Mouse (Mus musculus): ENCODE measurements around the gene Rnf151. TPM values are rescaled to one million over a fixed set of nuclear protein-coding genes. Genes with fewer than 3 reads are reported as not detected.
"Not testable (repeated sequence)": the region's sequence is repeated elsewhere in the genome, so short reads cannot be mapped to it uniquely, and the experiment has no call there.

Rnf151 gene
- total RNA-seq, 2 experiments from 2014 or later = not detected

DNA sequence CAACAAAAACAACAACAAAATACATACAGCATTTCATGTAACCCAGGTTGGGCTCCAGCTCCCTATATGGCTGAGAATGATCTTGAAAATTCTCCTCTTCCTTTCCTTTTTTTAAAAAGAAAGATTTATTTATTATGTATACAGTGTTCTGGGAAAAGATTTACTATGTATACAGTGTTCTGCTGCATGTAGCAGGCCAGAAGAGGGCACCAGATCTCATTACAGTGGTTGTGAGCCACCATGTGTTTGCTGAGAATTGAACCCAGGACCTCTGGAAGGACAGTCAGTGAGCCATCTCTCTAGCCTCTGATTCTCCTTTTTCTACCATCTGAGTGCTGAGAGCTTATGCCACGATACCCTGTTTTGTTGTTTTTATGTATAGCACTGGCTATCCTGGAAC lies 16.6 kb upstream of the Rnf151 start:
- intact Hi-C loops (cut with DNase I) = no loop called here

DNA sequence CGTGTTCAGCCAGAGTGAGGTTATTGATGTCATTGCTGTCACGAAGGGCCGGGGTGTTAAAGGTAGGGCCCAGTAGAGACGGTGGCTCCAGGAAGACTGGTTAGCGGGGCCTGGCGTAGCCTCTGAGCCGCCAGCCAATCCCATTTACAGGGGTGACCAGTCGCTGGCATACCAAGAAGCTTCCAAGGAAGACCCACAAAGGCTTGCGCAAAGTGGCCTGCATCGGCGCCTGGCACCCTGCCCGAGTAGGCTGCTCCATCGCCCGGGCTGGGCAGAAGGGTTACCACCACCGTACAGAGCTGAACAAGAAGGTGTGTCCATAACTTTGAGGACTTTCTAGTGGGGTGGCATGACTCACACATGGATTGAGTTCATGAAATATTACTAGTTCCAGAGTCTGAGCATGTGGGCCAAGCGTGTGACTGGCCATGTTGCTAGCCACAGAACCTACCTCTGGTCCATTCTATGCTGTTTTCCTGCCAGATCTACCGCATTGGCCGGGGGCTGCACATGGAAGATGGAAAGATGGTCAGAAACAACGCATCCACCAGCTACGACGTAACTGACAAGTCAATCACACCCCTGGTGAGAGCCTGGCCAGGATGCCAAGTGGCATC lies 15.7 kb upstream of the Rnf151 start:
- no peak for DNase-seq (ENCODE audit: low spot score in 2 of 2)
- intact Hi-C loops (cut with DNase I) = no loop called here

More for the DNA sequence above, 16.6 kb upstream of the Rnf151 start:
- no peak for DNase-seq (ENCODE audit: low spot score in 2 of 2)

DNA sequence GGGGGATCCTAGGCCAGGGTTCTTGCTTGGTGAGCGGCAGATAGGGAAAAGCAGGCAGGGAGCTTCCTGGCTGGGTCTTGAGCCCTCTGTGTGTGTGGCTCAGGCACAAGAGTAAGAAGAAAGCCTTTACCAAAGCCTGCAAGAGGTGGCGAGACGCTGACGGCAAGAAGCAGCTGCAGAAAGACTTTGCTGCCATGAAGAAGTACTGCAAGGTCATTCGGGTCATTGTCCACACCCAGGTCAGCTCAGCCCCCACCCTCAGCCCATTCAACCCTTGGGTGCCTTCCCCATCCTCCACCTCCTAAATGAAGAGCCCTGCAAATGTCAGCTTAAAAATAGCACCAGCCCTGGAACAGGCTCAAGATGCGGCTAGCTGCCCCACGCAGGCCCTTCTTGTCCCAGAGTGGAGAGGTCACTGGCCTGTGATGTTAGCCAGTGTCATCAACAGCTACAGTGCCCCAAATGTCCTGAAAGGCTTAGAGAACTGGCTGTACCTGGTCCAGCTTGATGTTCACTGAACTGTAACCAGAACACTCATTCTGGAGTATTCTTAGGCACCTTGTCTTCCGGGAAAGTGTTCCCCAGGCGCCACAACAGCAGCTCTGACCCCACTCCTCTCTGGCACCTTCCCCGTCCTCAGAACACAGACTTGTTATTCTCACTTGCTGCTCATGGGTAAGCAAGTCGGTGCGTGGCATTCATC lies 14.5 kb upstream of the Rnf151 start:
- intact Hi-C loops (cut with DNase I) = no loop called here
- no peak for DNase-seq (ENCODE audit: low spot score in 2 of 2)

DNA sequence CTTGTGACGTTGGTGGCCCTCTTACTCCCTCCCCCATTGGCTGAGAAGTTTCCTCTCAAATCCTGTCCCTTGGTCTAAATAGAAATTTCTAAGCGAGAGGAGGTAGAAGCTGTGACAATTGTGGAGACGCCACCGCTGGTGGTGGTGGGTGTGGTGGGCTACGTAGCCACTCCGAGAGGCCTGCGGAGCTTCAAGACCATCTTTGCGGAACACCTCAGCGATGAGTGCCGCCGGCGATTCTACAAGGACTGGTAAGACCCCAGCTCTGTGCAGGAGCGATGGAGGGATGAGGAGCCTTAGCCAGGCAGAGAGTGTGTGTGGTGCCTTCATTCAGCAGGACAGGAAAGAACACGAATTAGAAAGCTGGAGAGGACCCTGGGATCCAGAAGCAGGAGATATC lies 12.9 kb upstream of the Rnf151 start:
- no peak for DNase-seq (ENCODE audit: low spot score in 2 of 2)
- intact Hi-C loops (cut with DNase I) = no loop called here

DNA sequence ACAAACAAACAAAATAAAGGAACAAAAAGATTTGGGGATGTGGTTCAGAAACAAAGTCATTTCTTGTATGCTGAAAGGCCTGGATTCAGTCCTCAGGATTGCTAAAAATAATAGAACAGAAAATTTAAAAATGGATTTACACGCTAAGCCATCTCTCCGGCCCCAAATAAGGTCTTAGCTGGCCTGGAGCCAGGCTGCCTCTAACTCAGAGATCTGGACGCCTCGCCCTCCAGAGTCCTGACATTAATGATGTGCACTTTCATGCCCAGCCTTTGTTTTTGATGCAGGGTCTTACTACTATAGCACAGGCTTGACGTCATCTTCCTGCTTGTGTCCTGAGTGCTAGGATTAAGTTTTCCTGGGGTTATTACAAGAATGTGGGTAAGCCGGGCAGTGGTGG lies 11.2 kb upstream of the Rnf151 start:
- intact Hi-C loops (cut with DNase I) = no loop called here
- DNase-seq (ENCODE audit: low spot score in 2 of 2) = no peak

DNA sequence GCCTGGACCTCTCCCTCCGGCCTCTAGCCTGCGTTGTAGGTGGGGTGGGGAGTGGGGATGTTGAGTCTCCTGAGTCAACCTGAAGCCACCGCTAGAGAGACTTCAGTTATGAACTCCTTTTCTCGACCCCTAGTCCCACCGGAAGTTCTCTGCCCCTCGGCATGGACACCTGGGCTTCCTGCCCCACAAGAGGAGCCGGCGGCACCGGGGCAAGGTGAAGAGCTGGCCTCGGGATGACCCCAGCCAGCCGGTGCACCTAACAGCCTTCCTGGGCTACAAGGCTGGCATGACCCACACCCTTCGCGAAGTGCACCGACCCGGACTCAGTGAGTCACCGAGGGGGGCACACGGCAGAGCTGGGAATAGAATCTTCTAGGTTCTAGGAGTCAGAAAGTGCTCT lies 10.3 kb upstream of the Rnf151 start:
- intact Hi-C loops (cut with DNase I) = no loop called here
- DNase-seq (ENCODE audit: low spot score in 2 of 2) = no peak

DNA sequence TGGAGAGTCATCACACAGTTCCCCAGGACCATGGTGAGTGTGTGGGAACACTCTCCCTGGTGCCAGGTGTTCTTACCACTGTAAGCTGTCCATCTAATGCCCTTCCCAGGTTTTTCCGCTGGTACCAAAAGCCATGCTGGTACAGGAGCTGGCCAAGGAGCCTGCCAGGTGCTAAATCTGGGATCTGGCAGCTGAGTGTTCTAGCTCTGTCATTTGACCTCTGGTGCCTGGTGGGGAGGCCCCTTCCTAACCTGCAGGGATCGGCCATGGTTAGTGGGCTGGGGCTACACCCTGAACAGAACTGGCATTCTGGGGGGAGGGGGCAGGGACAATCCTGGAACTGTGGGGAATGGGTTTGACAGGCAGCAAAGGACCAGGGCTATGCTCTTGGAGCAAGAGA lies 9.8 kb upstream of the Rnf151 start, which contains the start of gene Rpl3l:
Gene Rpl3l, plus strand, starts transcription at position 203 of the 400 bp plus-strand sequence.
- intact Hi-C loops (cut with DNase I) = no loop called here
- DNase-seq (ENCODE audit: low spot score in 2 of 2) = no peak

DNA sequence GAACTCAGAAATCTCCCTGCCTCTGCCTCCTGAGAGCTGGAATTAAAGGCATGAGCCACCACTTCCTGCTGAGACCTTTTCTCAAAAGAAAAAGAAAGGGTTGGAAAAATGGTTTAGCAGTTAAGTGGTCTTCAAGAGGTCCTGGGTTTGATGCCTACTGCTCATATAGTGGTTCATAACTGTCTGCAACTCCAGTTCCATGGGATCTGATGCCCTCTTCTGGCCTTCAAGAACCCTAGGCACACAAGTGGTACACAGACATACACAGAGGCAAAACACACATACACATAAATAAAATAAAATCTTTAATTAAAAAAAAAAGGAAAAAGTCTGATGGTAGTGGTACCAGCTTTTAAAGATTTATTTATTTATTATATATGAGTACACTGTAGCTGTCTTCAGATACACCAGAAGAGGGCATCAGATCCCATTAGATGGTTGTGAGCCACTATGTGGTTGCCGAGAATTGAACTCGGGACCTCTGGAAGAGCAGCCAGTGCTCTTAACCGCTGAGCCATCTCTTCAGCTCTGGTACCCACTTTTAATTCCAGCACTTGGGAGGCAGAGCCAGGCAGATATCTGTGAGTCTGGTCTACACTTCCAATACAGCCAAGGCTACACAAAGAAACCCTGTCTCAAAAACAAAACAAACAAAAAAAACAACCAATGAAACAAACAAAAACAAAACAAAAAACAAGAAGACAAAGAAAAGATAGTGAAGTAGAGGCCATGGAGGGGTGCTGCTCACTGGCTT lies 8.0 kb upstream of the Rnf151 start:
- no peak for DNase-seq (ENCODE audit: low spot score in 2 of 2)
- intact Hi-C loops (cut with DNase I) = no loop called here

DNA sequence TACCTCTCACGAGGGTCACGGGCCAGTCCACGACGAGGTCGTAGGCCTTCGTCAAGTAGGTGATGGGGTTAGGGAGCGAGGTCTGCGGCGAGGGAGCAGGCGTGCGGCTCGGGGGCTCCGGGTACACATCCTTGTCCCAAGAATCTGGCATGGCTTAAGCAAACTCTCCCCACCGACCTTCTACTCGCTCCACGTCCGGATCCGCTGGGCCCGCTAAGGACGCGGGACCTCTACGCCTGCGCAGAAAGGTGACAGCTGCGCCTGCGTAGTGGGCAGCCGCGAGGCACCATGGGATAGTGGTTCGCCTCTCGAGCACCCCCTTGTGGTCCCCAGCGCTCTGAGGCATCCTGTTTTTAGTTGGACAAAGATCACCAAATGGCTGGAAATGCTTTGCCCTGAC lies 6.3 kb upstream of the Rnf151 start, which contains the start of gene Ndufb10:
Gene Ndufb10, minus strand, starts transcription at position 295 of the 400 bp plus-strand sequence.
- intact Hi-C loops (cut with DNase I) = no loop called here
- DNase-seq (ENCODE audit: low spot score in 2 of 2) = peak; percentile 94 to 95

DNA sequence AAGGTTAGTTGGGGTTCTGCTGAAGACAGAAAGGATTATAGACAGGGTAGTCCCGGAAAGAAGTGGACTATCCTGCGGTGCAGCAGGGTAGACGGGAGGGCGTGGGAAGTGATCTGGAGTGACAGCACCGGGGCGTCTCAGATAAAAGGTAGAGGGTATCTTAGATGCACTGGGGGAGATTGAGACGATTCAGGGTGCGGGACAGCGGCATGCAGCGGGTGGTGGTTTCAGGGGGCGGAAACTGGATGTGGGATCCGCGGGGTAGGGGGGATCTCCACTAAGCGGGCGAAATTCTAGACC lies 6.0 kb upstream of the Rnf151 start:
- no peak for DNase-seq (ENCODE audit: low spot score in 2 of 2)
- intact Hi-C loops (cut with DNase I) = no loop called here

DNA sequence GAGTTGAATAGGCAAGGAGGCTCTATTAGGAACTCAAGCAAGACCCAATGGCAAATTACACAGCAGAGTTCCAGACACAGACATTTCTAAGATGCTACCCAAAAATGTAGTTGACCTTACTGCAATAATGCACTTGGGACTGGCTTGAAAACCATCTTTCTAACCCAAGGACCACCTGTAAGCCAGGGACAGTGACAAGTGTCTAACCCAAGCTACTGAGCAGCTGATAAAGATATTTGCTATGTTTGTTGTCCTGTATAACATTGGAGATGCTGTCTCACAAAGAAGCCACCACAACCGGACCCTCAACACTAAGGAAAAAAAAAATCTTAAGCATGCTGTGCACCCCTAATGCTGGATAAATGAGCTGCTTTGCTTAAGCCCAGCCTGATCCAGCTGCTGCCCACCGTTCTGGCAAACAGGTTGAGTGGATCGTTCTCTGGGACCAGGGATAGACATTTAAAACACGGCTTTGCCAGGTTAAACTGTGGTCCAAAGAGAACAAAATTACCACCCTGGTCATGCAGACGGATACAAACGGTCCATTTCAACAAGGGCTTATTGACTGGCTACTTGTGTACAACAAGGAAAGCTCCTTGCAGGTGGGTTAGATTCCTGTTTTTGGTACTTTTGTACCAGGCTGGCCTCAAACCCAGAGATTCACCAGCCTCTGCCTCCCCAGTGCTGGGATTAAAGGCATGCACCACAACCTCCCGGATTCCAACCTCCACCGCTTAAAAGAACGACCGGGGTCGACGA lies 5.4 kb upstream of the Rnf151 start:
- intact Hi-C loops (cut with DNase I) = no loop called here
- no peak for DNase-seq (ENCODE audit: low spot score in 2 of 2)

DNA sequence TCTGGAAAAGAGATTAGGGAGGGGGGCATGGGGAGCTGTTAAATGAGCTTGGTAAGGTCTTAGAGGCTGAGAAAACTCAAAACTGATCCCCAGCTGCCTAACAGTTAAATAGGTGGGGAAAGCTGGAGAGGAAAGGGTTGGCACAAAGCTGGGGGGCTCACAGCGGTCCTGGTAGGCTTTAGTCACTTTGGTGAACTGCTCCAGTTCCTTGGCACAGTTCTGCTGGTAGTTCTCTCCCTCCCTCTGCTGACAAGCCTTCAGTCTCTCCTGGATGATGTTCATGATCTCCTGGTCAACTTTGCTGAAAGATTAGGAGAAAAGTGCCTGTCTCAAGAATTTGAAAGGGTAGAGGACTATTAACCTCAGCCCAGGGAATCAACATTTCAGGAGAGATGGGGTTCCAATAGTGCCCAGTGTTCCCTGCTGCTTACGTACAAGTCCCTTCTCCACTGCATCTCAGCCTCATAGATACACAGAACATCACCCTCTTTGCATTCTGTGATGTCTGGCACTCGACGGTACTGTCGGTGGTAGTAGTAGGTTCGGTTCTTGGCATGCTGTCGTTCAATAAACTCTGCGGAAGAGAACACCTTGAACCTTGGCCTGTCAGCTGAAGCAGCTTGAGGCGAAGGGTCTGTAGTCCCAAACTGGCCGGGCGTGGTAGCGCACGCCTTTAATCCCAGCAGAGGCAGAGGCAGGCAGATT lies 4.5 kb upstream of the Rnf151 start:
- intact Hi-C loops (cut with DNase I) = no loop called here
- DNase-seq (ENCODE audit: low spot score in 2 of 2) = no peak

DNA sequence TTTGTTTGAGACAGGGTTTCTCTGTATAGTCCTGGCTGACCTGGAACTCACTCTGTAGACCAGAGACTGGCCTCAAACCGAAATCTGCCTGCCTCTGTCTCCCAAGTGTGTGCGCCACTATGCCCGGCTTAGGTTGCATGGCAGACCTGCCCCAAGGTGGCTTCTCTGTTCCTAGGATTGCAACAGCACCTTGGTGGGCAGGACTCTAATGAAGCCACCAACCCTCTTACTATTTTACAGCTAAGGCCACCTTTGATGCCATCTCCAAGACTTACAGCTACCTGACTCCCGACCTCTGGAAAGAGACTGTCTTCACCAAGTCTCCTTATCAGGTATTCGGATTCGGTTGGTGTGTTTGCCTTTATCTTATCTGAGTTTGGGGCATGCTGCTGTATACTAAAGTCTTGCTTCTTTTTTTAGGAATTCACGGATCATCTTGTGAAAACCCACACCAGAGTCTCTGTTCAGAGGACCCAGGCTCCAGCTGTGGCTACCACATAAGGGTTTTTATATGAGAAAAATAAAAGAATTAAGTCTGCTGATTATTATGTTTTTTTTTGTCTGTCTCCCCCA lies 3.6 kb upstream of the Rnf151 start:
- intact Hi-C loops (cut with DNase I); DNase-seq (ENCODE audit: low spot score in 2 of 2): not testable (repeated sequence)

DNA sequence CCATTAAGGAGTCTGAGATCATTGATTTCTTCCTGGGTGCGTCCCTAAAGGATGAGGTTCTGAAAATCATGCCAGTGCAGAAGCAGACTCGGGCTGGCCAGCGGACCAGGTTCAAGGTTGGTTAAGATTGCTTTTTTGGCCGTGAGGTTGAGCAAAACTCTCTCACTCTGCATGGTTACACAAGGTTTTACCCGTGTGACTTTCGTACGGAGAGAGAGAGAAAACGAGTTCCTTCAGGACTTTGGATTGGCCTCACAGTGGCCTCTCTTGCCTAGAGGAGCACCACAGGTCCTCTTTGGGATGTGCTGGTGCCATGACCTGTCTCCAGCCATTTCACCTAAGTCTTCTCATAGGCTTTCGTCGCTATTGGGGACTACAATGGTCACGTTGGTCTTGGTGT lies 2.8 kb upstream of the Rnf151 start:
- DNase-seq (ENCODE audit: low spot score in 2 of 2); intact Hi-C loops (cut with DNase I): not testable (repeated sequence)

DNA sequence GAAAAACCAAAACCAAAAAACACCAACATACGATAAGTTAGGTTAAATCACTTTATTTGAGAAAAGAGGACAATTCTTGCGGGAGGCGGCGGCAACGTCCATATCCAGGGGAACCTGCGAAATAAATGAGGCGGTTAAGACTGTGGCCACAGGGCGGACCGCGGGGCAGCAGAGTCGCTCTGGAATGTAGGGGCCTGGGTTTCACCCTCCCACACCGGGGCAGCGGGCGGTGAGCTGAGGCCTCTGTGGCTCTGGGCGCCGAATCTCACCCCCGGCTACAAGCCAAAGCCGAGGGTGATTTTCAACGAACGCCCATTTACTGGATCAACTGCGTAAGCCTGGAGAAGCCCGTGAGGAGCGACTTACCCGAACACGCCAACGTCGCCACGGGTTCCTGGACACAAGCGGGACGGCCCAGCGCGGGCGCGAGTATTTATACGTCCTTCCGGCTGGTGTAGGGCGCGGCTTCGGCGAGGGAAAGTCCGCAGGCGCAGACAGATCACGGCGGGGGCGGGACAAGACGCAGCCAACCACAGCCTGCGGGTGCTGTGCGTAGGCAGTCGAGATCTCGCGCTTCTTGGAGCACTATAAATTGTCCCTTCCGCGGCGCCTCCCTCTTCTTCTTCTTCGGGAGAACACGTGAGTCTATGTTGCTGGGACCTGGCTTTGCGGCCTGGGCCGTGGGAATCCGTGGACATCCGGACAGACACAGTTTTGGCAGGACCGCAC lies 1.8 kb upstream of the Rnf151 start:
- intact Hi-C loops (cut with DNase I) = no loop called here
- peak; percentile 98 to 99 for DNase-seq (ENCODE audit: low spot score in 2 of 2)

DNA sequence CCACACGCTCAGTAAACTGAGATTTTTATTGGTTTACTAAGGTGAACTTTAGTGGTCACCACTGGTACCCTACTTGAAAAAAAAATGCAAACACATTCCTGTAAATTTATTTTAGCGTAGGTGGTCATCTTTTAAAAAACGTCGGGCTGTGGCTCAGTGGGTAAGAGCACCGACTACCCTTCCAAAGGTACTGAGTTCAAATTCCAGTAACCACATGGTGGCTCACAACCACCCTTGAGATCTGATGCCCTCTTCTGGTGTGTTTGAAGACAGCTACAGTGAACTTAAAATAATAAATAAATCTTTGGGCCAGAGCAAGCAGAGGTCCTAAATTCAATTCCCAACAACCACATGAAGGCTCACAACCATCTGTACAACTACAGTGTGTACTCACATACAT lies 1.1 kb upstream of the Rnf151 start:
- DNase-seq (ENCODE audit: low spot score in 2 of 2); intact Hi-C loops (cut with DNase I): not testable (repeated sequence)

DNA sequence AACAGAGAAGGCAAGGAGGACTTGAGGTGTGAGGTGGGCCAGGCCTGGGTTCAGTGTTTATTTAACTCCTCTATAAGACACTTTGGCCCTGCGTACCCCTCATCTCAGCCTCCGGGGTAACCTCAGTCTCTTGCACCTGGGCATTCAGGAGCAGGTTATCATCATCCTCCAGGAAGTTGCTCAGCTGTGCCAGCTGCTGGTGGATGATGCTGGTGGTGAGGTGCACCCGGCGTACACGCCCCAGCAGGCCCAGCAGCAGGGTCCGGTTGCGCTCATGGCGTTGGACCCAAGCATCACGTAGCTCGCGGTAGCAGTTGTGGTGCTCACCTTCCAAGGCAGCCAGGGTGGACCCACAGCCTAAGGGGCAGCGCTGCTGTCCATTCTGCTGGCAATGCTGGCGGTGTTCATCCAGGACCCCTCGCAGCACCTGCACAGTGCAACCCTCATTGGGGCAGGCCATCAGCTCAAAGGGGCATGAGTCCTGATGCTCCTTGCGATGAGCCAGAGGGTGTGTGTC lies 1.6 kb downstream of the Rnf151 start:
- intact Hi-C loops (cut with DNase I) = no loop called here

DNA sequence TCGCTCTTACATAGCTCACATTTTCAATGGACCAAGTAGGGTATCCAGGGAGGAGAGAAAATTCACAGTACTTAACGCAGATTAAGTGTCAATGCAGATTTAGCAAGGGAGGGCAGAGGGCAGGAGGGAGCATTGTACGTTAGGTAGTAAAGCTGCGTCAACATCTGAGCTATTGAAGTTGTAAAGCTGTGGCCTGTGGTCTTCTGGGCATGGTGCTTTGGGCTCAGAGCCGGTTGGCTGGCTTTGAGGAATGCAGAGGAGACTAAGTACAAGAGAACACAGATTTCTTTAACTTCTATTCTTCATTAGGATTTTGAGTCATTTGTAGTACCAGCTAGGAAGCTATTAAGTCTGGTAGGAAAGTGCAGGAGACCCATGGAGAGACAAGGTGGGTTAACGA lies 2.3 kb downstream of the Rnf151 start:
- DNase-seq (ENCODE audit: low spot score in 2 of 2) = no peak
- intact Hi-C loops (cut with DNase I) = no loop called here

More for the DNA sequence above, 1.6 kb downstream of the Rnf151 start:
- no peak for DNase-seq (ENCODE audit: low spot score in 2 of 2)
